Mouse (Mus musculus): Measurements from ENCODE around the gene Gm9774.

- no peak for TF ChIP-seq CTCF (conservative IDR thresholded peaks at IDR 0.05; ENCODE audit: low read length)
- TF ChIP-seq NANOG (IDR thresholded peaks at IDR 0.05; ENCODE audit: borderline replicate concordance, low read length) = no peak
- no peak for TF ChIP-seq POU5F1 (IDR thresholded peaks at IDR 0.05; ENCODE audit: borderline replicate concordance, low read length)
Measured at GRCm38 (mm10) chr3:92407691-92408090, 21.5 kb downstream of the Gm9774 start, which contains the start of gene Sprr2i.
